Comparison of ENCODE assay signal across 10 mouse cellular contexts in genomic region chr2:79891760-79892570, GRCm38 (mm10).
DNase-seq lines count a peak whose midpoint lies in the region; ATAC-seq lines count a peak whose summit lies in the region.
"Had no signal": no experiment of that assay in that cellular context is flagged by ENCODE, and none has a peak within 500 bp of the region (broad histone marks: within the 10 kb centered on the region; RNA-seq: fewer than 3 reads in every experiment).

No protein-coding gene starts in this region.

- H3K27ac ChIP-seq in intestine, embryonic 16.5 days (ENCODE audit: low read length): no peak overlapping the region
- H3K27ac ChIP-seq: midbrain, embryonic 12.5 days had no signal

- H3K4me3 ChIP-seq in intestine, embryonic 16.5 days (ENCODE audit: low read length): no peak overlapping the region
- H3K4me3 ChIP-seq: midbrain, embryonic 12.5 days had no signal

- H3K27me3 ChIP-seq in intestine, embryonic 16.5 days (replicated peaks; ENCODE audit: control insufficient read depth, insufficient read depth, low read length): no peaks in the 10 kb centered on the region
- H3K27me3 ChIP-seq: CH12.LX; midbrain, embryonic 12.5 days had no signal

- no peaks in the 10 kb centered on the region for H3K9me3 ChIP-seq in intestine, embryonic 16.5 days (ENCODE audit: control insufficient read depth, low read length)
- H3K9me3 ChIP-seq: midbrain, embryonic 12.5 days had no signal

- no peak for ATAC-seq in intestine, embryonic 16.5 days

- WGBS in intestine, embryonic 16.5 days: 78% methylated on average over 5 of the region's 5 CpGs

- H3K9ac ChIP-seq in intestine, embryonic 16.5 days (ENCODE audit: low read depth, low read length): no peak overlapping the region
- H3K9ac ChIP-seq: midbrain, embryonic 12.5 days had no signal

- no peaks in the 10 kb centered on the region for H3K4me1 ChIP-seq in intestine, embryonic 16.5 days (ENCODE audit: control insufficient read depth, insufficient read depth, low read length)
- H3K4me1 ChIP-seq: midbrain, embryonic 12.5 days had no signal

- H3K4me2 ChIP-seq in intestine, embryonic 16.5 days (ENCODE audit: low read depth, low read length): no peak overlapping the region
- H3K4me2 ChIP-seq: midbrain, embryonic 12.5 days had no signal

- no peaks in the 10 kb centered on the region for H3K36me3 ChIP-seq in intestine, embryonic 16.5 days (ENCODE audit: control insufficient read depth, insufficient read depth, low read length)
- H3K36me3 ChIP-seq: midbrain, embryonic 12.5 days had no signal

- DNase-seq in gastrocnemius, postnatal 10 days: peak; percentile 7
- no peak for DNase-seq in gastrocnemius, adult 18-20 months (ENCODE audit: low spot score)
- DNase-seq in urinary bladder, postnatal 4 days (ENCODE audit: low spot score in 2 of 2): peak; percentile 47 to 66
- DNase-seq in urinary bladder, postnatal 25 days (ENCODE audit: low spot score): no peak
- peak; percentile 30 to 74 for DNase-seq in left cerebral cortex, adult 8-10 months (ENCODE audit: low spot score in 2 of 2)
- peak; percentile 76 for DNase-seq in testis, postnatal 14 days (ENCODE audit: low spot score)
- no peak for DNase-seq in urinary bladder, adult 2 months (ENCODE audit: low spot score)

Comparison
In these comparisons a context has a peak if more than half of its experiments do, and no peak if none do; other contexts are left out.
1. DNase-seq: peak in gastrocnemius, postnatal 10 days (single experiment), urinary bladder, postnatal 4 days (2 of 2), left cerebral cortex, adult 8-10 months (2 of 2) and testis, postnatal 14 days (single experiment); none in gastrocnemius, adult 18-20 months (single experiment), urinary bladder, postnatal 25 days (single experiment) and urinary bladder, adult 2 months (single experiment).